Mouse (Mus musculus) MEL (cell line): ENCODE measurements at regions not wholly inside any gene's neighbourhood (a gene's known extent, or its start where the extent isn't known, plus 50 kb on each side); places are given as distances from the start of the nearest gene placed in this dataset.

Source experiments
- DNase-seq: peaks from one replicate; pipeline ENCODE4 v3.0.0; 2011; ENCODE audit warnings: low read depth, low spot score
- H3K27ac ChIP-seq: 2 replicates; pipeline ENCODE4 v1.5.1; 2012; ENCODE audit warnings: low read depth, mild to moderate bottlenecking, control low read depth, low read length, moderate library complexity; ENCODE audit not compliant: control insufficient read depth
- H3K27me3 ChIP-seq, 2 experiments: fragments of 150-350 bp in 1 of 2; sonication (generic) in 1 of 2; 2 replicates each; pipeline ENCODE4 v1.6.1; 2012; ENCODE audit warnings: low read length in 2 of 2, mild to moderate bottlenecking in 2 of 2, improper control_type of control experiment in 1 of 2, moderate library complexity in 1 of 2; ENCODE audit not compliant: insufficient read depth in 2 of 2, control insufficient read depth in 1 of 2
- H3K36me3 ChIP-seq, 2 experiments: 2 replicates each; pipeline ENCODE4 v1.6.1; 2012 to 2014; ENCODE audit warnings: low read length in 2 of 2, improper control_type of control experiment in 1 of 2, inconsistent platforms in 1 of 2, mild to moderate bottlenecking in 1 of 2; ENCODE audit not compliant: insufficient read depth in 2 of 2, control insufficient read depth in 1 of 2
- H3K4me1 ChIP-seq, 2 experiments: fragments of 150-350 bp in 1 of 2; sonication (generic) in 1 of 2; 2 replicates each; pipeline ENCODE4 v1.6.1; 2012; ENCODE audit warnings: low read length in 2 of 2, improper control_type of control experiment in 1 of 2, mild to moderate bottlenecking in 1 of 2; ENCODE audit not compliant: insufficient read depth in 2 of 2, control insufficient read depth in 1 of 2
- H3K4me3 ChIP-seq, 2 experiments: fragments of 150-350 bp in 1 of 2; sonication (generic) in 1 of 2; 2 replicates each; pipeline ENCODE4 v1.5.1; 2012; ENCODE audit warnings: low read depth in 2 of 2, low read length in 2 of 2, mild to moderate bottlenecking in 2 of 2, moderate library complexity in 2 of 2, control low read depth in 1 of 2, improper control_type of control experiment in 1 of 2; ENCODE audit not compliant: control insufficient read depth in 1 of 2, insufficient read depth in 1 of 2
- H3K79me2 ChIP-seq: 2 replicates; pipeline ENCODE4 v1.6.1; 2012; ENCODE audit warnings: mild to moderate bottlenecking, low read length, moderate library complexity; ENCODE audit not compliant: control insufficient read depth, poor library complexity, insufficient read depth
- H3K9ac ChIP-seq: 2 replicates; pipeline ENCODE4 v1.6.1; 2012; ENCODE audit warnings: low read depth, mild to moderate bottlenecking, control low read depth, low read length, moderate library complexity; ENCODE audit not compliant: control insufficient read depth, poor library complexity, severe bottlenecking
- H3K9me3 ChIP-seq: fragments of 150-350 bp; sonication (generic); replicated peaks from 2 replicates; pipeline ENCODE4 v1.6.1; 2012; ENCODE audit warnings: mild to moderate bottlenecking, low read length, improper control_type of control experiment, moderate library complexity; ENCODE audit not compliant: insufficient read depth
- BHLHE40 ChIP-seq: IDR thresholded peaks from 2 replicates; pipeline ENCODE4 v1.6.1; 2012; ENCODE audit warnings: low read depth, mild to moderate bottlenecking, inconsistent platforms, low read length, improper control_type of control experiment, borderline replicate concordance
- ETS1 ChIP-seq: IDR thresholded peaks from 2 replicates; pipeline ENCODE4 v1.6.1; 2012; ENCODE audit warnings: low read depth, mild to moderate bottlenecking, inconsistent platforms, low read length, improper control_type of control experiment, moderate library complexity
- GATA1 ChIP-seq: IDR thresholded peaks from 2 replicates; pipeline ENCODE4 v1.6.1; 2011; ENCODE audit warnings: low read depth, low read length, improper control_type of control experiment
- HCFC1 ChIP-seq: IDR thresholded peaks from 2 replicates; pipeline ENCODE4 v1.6.1; 2012; ENCODE audit warnings: low read depth, mild to moderate bottlenecking, inconsistent platforms, low read length, improper control_type of control experiment, moderate library complexity
- JUND ChIP-seq: IDR thresholded peaks from 2 replicates; pipeline ENCODE4 v1.6.1; 2011; ENCODE audit warnings: low read depth, mild to moderate bottlenecking, improper control_type of control experiment, low read length
- MAFK ChIP-seq: IDR thresholded peaks from 2 replicates; pipeline ENCODE4 v1.6.1; 2011; ENCODE audit warnings: low read depth, mild to moderate bottlenecking, low read length, improper control_type of control experiment, borderline replicate concordance
- MAX ChIP-seq: IDR thresholded peaks from 2 replicates; pipeline ENCODE4 v1.6.1; 2011; ENCODE audit warnings: low read length, improper control_type of control experiment
- MAZ ChIP-seq: IDR thresholded peaks from 2 replicates; pipeline ENCODE4 v1.6.1; 2012; ENCODE audit warnings: low read depth, mild to moderate bottlenecking, inconsistent platforms, low read length, improper control_type of control experiment
- MXI1 ChIP-seq: IDR thresholded peaks from 2 replicates; pipeline ENCODE4 v1.6.1; 2011; ENCODE audit warnings: mild to moderate bottlenecking, low read depth, low read length, improper control_type of control experiment
- POLR2A ChIP-seq, 2 experiments: IDR thresholded peaks; 2 replicates each; pipeline ENCODE4 v1.6.1; 2011 to 2012; ENCODE audit warnings: low read length in 2 of 2, mild to moderate bottlenecking in 2 of 2, control low read depth in 1 of 2, improper control_type of control experiment in 1 of 2, low read depth in 1 of 2, moderate library complexity in 1 of 2; ENCODE audit not compliant: control insufficient read depth in 1 of 2, insufficient read depth in 1 of 2, poor library complexity in 1 of 2
- POLR2AphosphoS5 ChIP-seq: IDR thresholded peaks from 2 replicates; pipeline ENCODE4 v1.6.1; 2012; ENCODE audit warnings: low read depth, borderline replicate concordance, mild to moderate bottlenecking, inconsistent platforms, low read length, moderate library complexity, mixed read lengths
- RCOR1 ChIP-seq: IDR thresholded peaks from 2 replicates; pipeline ENCODE4 v1.6.1; 2012; ENCODE audit warnings: low read depth, mild to moderate bottlenecking, inconsistent platforms, low read length, improper control_type of control experiment
- SMC3 ChIP-seq: IDR thresholded peaks from 2 replicates; pipeline ENCODE4 v1.6.1; 2011; ENCODE audit warnings: low read depth, low read length, improper control_type of control experiment
- ZKSCAN1 ChIP-seq: IDR thresholded peaks from 2 replicates; pipeline ENCODE4 v1.6.1; 2012; ENCODE audit warnings: low read depth, mild to moderate bottlenecking, inconsistent platforms, low read length, improper control_type of control experiment, moderate library complexity
- ZNF384 ChIP-seq: IDR thresholded peaks from 2 replicates; pipeline ENCODE4 v1.6.1; 2012; ENCODE audit warnings: low read depth, mild to moderate bottlenecking, inconsistent platforms, low read length, improper control_type of control experiment

- Histone ChIP-seq H3K9me3 (no peaks in the 10 kb centered on the region), H3K27ac (no peak overlapping the region), H3K79me2 (no peaks in the 10 kb centered on the region), H3K4me1 (no peaks in the 10 kb centered on the region), H3K9ac (no peak overlapping the region), H3K4me3 (no peak overlapping the region), H3K27me3 (no peaks in the 10 kb centered on the region; a peak in 1 of 4 replicates), H3K36me3 (no peaks in the 10 kb centered on the region)
- DNase-seq, result no peak
- no peak for TF ChIP-seq GATA1
- no peak for TF ChIP-seq RCOR1
- no peak for TF ChIP-seq JUND
- no peak for TF ChIP-seq ETS1
Observed at GRCm38 (mm10) chr6:126481257-126481656, 54.0 kb downstream of the Kcna5 start.

GRCm38 (mm10) chr6:126477506-126477905 is 57.7 kb downstream of the Kcna5 start:
- Histone ChIP-seq H3K27ac (no peak overlapping the region), H3K4me1 (no peaks in the 10 kb centered on the region), H3K9ac (no peak overlapping the region), H3K4me3 (no peak overlapping the region), H3K27me3 (no peaks in the 10 kb centered on the region; a peak in 1 of 4 replicates), H3K36me3 (no peaks in the 10 kb centered on the region), H3K79me2 (no peaks in the 10 kb centered on the region), H3K9me3 (no peaks in the 10 kb centered on the region)
- DNase-seq, result no peak
- TF ChIP-seq SMC3 (no peak), POLR2AphosphoS5 (no peak), ZKSCAN1 (no peak), MAFK (no peak), RCOR1 (no peak), ZNF384 (no peak), ETS1 (no peak), MAZ (no peak), HCFC1 (no peak), POLR2A (IDR thresholded peaks at IDR 0.05; ENCODE audit: control insufficient read depth in 1 of 2, insufficient read depth in 1 of 2, low read depth in 1 of 2, low read length in 2 of 2, poor library complexity in 1 of 2) (no peak)

GRCm38 (mm10) chr6:126476758-126477157 is 58.5 kb downstream of the Kcna5 start:
- no peak overlapping the region for H3K27ac ChIP-seq
- no peaks in the 10 kb centered on the region for H3K36me3 ChIP-seq
- no peak overlapping the region for H3K4me3 ChIP-seq
- TF ChIP-seq ZNF384, result no peak
- no peak for TF ChIP-seq MAX
- TF ChIP-seq MXI1, result no peak
- TF ChIP-seq BHLHE40, result no peak
- TF ChIP-seq ZKSCAN1, result no peak
- no peaks in the 10 kb centered on the region; a peak in 1 of 4 replicates for H3K27me3 ChIP-seq
- H3K9me3 ChIP-seq, result no peaks in the 10 kb centered on the region
- H3K79me2 ChIP-seq, result no peaks in the 10 kb centered on the region
- no peak for DNase-seq
- H3K9ac ChIP-seq, result no peak overlapping the region
- H3K4me1 ChIP-seq, result no peaks in the 10 kb centered on the region
